Mouse (Mus musculus) intestine, embryonic 15.5 days (tissue): ENCODE results near the gene Rnf213. TPM values are rescaled to one million over a fixed set of nuclear protein-coding genes. Genes with fewer than 3 reads are reported as not detected.
"Not testable (repeated sequence)": the region's sequence is repeated elsewhere in the genome, so short reads cannot be mapped to it uniquely, and the experiment has no call there.

Experiments used
- ATAC-seq: fragments of 200-750 bp; cut with Nextera tagmentation; 2 replicates; pipeline ENCODE4 v1.8.0; 2017; ENCODE audit warnings: moderate TSS enrichment, moderate library complexity
- H3K27ac ChIP-seq: fragments of 300-500 bp; sonication (generic); 2 replicates; pipeline ENCODE4 v1.5.1; 2015; ENCODE audit warnings: mild to moderate bottlenecking, inconsistent platforms
- H3K27me3 ChIP-seq: fragments of 300-500 bp; sonication (generic); replicated peaks from 2 replicates; pipeline ENCODE4 v1.6.1; 2015; ENCODE audit warnings: inconsistent platforms
- H3K36me3 ChIP-seq: fragments of 300-500 bp; sonication (generic); 2 replicates; pipeline ENCODE4 v1.6.1; 2015; ENCODE audit warnings: inconsistent platforms
- H3K4me1 ChIP-seq: fragments of 300-500 bp; sonication (generic); replicated peaks from 2 replicates; pipeline ENCODE4 v1.6.1; 2015; ENCODE audit warnings: inconsistent platforms
- H3K4me2 ChIP-seq: fragments of 300-500 bp; sonication (generic); replicated peaks from 2 replicates; pipeline ENCODE4 v1.6.1; 2015; ENCODE audit warnings: mild to moderate bottlenecking, inconsistent platforms
- H3K4me3 ChIP-seq: fragments of 300-500 bp; sonication (generic); replicated peaks from 2 replicates; pipeline ENCODE4 v1.5.1; 2015; ENCODE audit warnings: inconsistent platforms
- H3K9ac ChIP-seq: fragments of 300-500 bp; sonication (generic); 2 replicates; pipeline ENCODE4 v1.6.1; 2015; ENCODE audit warnings: inconsistent platforms
- H3K9me3 ChIP-seq: fragments of 300-500 bp; sonication (generic); 2 replicates; pipeline ENCODE4 v1.6.1; 2016; ENCODE audit warnings: inconsistent platforms
- WGBS: fragments of 180-500 bp; shearing (Covaris S2); methylation state at CpG from one replicate; pipeline ENCODE4 v1.1.7; 2015; 5-methylcytosine and 5-hydroxymethylcytosine counted together
- polyA plus RNA-seq: library from polyadenylated mRNA; unstranded; fragments of >200 nt; fragmentation: Nextera tagmentation; extraction: Ambion mirVana; gene quantifications from 2 replicates; pipeline ENCODE4 v1.2.1, GENCODE M21; 2015

Rnf213 gene
- polyA plus RNA-seq, 1 experiment from 2014 or later: 8.3 TPM

DNA sequence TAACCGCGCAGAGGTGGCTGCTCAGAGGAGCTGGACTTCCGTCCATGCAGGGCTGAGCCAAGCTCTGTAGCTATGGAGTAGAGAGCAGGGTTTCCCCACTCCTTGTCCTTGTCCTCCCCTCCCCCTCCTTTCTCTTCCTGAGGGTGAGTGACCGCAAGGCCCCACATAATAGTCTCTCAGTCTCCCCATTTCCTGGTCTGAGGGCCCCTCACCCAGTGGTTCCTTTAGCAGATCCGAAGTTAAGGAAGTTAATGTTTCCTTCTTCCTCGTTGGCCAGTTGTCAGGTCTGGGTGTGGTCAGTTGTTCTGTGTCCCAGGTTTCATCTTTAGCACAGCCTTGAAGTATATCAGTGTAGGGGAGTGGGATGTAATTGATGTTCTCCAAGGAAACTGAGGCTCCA is 17.5 kb upstream of the Rnf213 start:
- H3K27me3 ChIP-seq: no peaks in the 10 kb centered on the region
- H3K4me1 ChIP-seq: 0 out of 2 replicates have a peak, but pooled peaks cover 3% of the 10 kb centered on the region
- H3K9ac ChIP-seq: no peak overlapping the region
- no peak overlapping the region for H3K27ac ChIP-seq
- H3K9me3 ChIP-seq: no peaks in the 10 kb centered on the region
- H3K4me3 ChIP-seq: no peak overlapping the region
- 68% methylated on average over 6 of the region's 6 CpGs for WGBS
- ATAC-seq: peak; percentile 53
- no peak overlapping the region for H3K4me2 ChIP-seq
- peaks cover 16% of the 10 kb centered on the region; the same call in 1 of the 2 replicates for H3K36me3 ChIP-seq

DNA sequence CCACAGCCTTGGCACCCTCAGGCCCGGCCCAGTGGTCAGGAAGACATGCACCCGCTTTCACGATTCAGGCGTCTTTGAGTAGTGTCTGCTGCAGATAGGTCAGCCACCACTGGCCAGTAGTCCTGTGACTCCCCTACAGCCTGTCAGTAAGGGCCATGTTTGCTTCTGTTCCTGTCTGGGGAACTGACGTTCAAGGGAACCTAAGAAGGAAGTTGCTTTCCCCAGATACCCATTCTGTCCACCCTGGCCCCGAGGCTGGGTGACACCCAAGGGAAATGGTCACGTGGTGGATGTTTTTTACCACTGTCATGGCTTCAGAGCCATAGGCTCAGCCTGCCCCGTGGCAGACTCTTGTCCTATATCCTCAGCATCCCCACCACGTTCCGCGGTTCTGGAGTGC is 15.6 kb upstream of the Rnf213 start:
- Histone ChIP-seq H3K27ac (no peak overlapping the region), H3K36me3 (peaks cover 16% of the 10 kb centered on the region; the same call in 1 of the 2 replicates), H3K4me3 (no peak overlapping the region), H3K4me1 (0 out of 2 replicates have a peak, but pooled peaks cover 3% of the 10 kb centered on the region), H3K9ac (no peak overlapping the region), H3K27me3 (no peaks in the 10 kb centered on the region), H3K9me3 (no peaks in the 10 kb centered on the region), H3K4me2 (no peak overlapping the region)
- ATAC-seq: no peak
- WGBS: 92% methylated on average over 11 of the region's 11 CpGs

DNA sequence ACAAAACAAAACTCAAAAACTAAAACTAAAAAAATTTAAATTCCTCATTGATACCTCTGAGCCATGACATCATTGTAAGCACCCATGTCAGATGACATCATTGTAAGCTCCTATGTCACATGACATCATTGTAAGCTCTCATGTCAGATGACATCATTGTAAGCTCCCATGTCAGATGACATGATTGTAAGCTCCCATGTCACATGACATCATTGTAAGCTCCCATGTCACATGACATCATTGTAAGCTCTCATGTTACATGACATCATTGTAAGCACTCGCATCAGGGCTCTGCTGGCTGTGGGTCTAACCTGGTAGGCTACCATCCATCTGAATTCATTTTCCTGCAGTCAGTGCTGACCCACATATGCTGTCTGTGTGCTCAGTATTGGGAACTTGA is 14.3 kb upstream of the Rnf213 start:
- no peak overlapping the region for H3K4me3 ChIP-seq
- no peak overlapping the region for H3K27ac ChIP-seq
- ATAC-seq: no peak
- 88% methylated on average over 1 of the region's 1 CpGs for WGBS
- H3K9me3 ChIP-seq: no peaks in the 10 kb centered on the region
- H3K36me3 ChIP-seq: peaks cover 16% of the 10 kb centered on the region; the same call in 1 of the 2 replicates
- no peak overlapping the region for H3K4me2 ChIP-seq
- H3K4me1 ChIP-seq: 0 out of 2 replicates have a peak, but pooled peaks cover 3% of the 10 kb centered on the region
- H3K9ac ChIP-seq: no peak overlapping the region
- H3K27me3 ChIP-seq: no peaks in the 10 kb centered on the region

DNA sequence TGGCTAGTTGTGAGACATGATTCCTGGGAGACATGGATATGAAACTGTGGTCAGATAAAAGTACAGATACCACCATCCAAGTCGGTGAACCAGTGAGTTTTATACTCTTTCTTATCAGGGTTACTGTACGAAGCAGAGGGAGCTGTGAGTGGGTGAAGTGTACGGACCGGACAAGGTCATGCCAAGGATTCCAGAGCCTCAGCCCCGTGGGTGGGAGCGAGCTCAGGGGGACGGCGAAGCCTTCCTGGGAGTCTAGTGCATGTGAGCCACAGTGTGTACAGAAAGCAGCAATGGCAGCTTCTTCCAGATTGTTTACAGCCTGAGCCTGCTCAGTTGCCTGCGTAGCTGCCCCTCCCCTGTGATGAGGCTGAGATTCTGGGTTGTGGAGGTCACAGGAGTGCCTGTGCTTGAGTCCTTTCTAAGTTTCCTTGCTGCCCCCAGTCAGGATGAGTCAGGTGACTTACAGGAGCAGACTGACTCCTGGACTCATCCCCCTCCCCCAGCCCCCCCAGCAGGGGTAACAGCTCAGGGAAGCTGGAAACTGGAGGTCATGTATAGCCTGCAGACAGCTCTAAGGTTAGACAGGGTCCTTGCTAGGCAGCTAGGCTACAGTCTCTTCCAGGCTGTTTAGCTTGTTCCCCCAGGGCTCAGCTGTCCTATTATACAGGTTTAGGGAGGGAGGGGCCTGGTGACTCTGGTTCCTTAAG is 11.1 kb upstream of the Rnf213 start:
- H3K9me3 ChIP-seq: no peaks in the 10 kb centered on the region
- H3K27me3 ChIP-seq: no peaks in the 10 kb centered on the region
- no peaks in the 10 kb centered on the region for H3K4me1 ChIP-seq
- H3K4me2 ChIP-seq: no peak overlapping the region
- no peak overlapping the region for H3K27ac ChIP-seq
- peaks cover 16% of the 10 kb centered on the region; the same call in 1 of the 2 replicates for H3K36me3 ChIP-seq
- no peak for ATAC-seq
- H3K9ac ChIP-seq: no peak overlapping the region
- WGBS: 59% methylated on average over 9 of the region's 9 CpGs
- H3K4me3 ChIP-seq: no peak overlapping the region

DNA sequence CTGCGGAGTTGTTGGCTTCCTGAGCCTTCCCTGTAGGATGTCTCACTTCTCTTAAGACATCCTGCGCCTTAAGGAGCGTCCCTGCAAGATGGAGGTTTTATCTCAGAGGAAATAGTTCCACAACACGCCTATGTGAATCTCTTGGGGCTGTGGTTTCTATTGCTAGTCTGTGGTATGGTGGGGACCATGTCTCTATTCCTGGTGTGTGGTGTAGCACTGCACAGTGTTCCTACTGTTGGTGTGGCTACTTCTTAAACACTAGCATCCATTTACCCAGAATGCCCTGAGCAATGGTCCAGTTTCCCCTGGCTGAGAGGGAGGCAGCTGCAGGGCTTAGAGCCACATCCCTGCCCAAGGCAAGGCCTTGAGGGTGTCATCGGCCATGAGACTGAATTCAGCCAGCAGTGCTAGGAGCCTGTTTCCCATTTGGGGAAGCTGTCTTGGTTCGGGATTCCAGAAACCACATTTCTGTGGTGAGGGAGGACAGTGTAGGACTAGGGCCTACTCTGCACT is 10.5 kb upstream of the Rnf213 start:
- Histone ChIP-seq H3K27me3 (no peaks in the 10 kb centered on the region), H3K27ac (no peak overlapping the region), H3K9ac (no peak overlapping the region), H3K4me3 (no peak overlapping the region), H3K9me3 (no peaks in the 10 kb centered on the region), H3K36me3 (peaks cover 15% of the 10 kb centered on the region; the same call in 1 of the 2 replicates), H3K4me1 (no peaks in the 10 kb centered on the region), H3K4me2 (no peak overlapping the region)
- no peak for ATAC-seq
- WGBS: 81% methylated on average over 6 of the region's 6 CpGs

DNA sequence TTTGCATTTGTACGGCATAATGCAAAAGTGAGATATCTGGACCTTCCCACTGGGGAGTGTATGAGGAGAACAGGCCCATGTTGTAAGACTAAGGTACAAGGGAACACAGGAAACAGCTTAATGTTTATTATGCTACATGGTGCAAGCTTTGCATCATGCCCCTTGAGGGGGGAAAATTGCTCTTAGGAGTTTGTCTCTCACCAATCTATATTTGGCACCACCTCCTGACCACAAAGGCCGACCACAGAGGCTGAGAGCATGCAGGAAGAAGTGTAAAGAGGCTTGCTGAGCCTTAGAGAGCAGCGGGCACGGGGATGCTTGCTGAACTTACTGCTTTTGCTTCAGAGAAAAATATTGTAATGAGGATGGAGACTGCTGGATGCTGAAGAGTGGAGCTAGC is 8.0 kb upstream of the Rnf213 start:
- H3K4me3 ChIP-seq: no peak overlapping the region
- H3K27me3 ChIP-seq: no peaks in the 10 kb centered on the region
- no peaks in the 10 kb centered on the region for H3K9me3 ChIP-seq
- ATAC-seq: no peak
- no peak overlapping the region for H3K27ac ChIP-seq
- peaks cover 8% of the 10 kb centered on the region; the same call in 1 of the 2 replicates for H3K4me1 ChIP-seq
- WGBS: 82% methylated on average over 4 of the region's 4 CpGs
- 0 out of 2 replicates have a peak, but pooled peaks cover 5% of the 10 kb centered on the region for H3K36me3 ChIP-seq
- no peak overlapping the region for H3K9ac ChIP-seq
- H3K4me2 ChIP-seq: no peak overlapping the region

DNA sequence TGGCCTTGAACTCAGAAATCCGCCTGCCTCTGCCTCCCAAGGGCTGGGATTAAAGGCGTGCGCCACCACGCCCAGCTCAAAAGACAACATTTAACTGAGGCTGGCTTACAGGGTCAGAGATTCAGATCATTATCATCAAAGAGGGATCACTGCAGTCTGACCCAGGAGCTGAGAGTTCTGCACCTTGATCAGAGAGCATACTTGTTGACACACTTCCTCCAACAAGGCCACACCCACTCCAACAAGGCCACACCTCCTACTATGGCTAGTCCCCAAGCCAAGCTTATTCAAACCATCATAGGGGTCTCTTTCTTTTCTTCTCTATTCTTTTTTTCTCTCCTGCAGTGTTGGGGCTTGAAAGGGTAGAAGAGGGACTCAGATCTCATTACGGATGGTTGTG is 6.6 kb upstream of the Rnf213 start:
- H3K9me3 ChIP-seq: no peaks in the 10 kb centered on the region
- no peak overlapping the region for H3K4me3 ChIP-seq
- no peaks in the 10 kb centered on the region for H3K36me3 ChIP-seq
- no peak overlapping the region for H3K4me2 ChIP-seq
- no peak overlapping the region for H3K9ac ChIP-seq
- no peaks in the 10 kb centered on the region for H3K27me3 ChIP-seq
- WGBS: 93% methylated on average over 5 of the region's 5 CpGs
- no peak overlapping the region for H3K27ac ChIP-seq
- peaks cover 13% of the 10 kb centered on the region for H3K4me1 ChIP-seq
- ATAC-seq: no peak

DNA sequence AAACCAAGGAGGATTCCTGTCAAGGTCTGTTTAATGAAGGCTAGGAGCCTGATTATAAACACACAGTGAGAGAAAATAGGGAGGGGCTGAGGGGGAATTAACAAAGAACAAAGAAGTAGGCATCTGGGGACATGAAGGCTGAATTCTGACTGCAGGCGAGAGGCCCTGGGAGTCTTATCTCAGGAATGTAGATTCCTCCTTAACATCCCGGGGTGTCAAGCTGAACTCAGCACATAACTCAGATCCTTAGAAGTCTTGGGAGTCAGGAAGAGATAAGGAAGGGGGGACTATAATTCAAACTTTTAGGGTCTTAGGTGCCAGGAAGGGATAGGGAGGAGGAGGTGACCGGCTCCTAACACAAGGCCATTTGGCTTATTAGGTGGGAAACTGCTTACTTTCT is 5.6 kb upstream of the Rnf213 start:
- not testable (repeated sequence) for H3K27ac ChIP-seq, H3K36me3 ChIP-seq, ATAC-seq, H3K9ac ChIP-seq, H3K4me3 ChIP-seq, H3K27me3 ChIP-seq, H3K4me2 ChIP-seq, H3K9me3 ChIP-seq
- H3K4me1 ChIP-seq: peaks cover 21% of the 10 kb centered on the region
- WGBS: 13% methylated on average over 3 of the region's 3 CpGs

DNA sequence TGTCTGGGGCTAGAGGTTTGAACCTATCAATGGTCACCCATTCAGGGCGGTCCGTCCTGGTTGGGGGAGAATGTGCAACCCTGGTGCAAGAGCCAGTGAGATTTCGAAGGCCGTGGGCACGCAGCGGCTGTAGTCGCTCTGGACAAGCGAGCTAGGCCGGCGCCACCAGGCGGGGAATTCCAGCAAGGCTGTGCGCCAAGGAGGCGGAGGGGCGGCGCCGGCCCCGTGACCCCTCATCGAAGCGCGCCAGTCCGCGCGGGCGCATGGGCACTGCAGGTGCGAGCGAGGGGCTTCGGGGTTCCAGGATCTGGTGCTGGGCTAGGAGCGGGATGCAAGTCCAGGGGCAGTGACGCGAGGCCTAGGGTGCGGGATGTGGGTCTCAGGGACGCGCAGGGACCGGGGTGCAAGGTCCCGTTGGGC is 3.0 kb upstream of the Rnf213 start:
- Histone ChIP-seq H3K4me3 (peak overlapping the region; percentile 78), H3K4me1 (peaks cover 26% of the 10 kb centered on the region), H3K27me3 (0 out of 2 replicates have a peak, but pooled peaks cover 4% of the 10 kb centered on the region), H3K36me3 (no peaks in the 10 kb centered on the region), H3K9me3 (no peaks in the 10 kb centered on the region), H3K27ac (peak overlapping the region; percentile 85), H3K9ac (peak overlapping the region; percentile 80), H3K4me2 (peak overlapping the region; percentile 98)
- under 1% methylated on average over 35 of the region's 35 CpGs for WGBS
- ATAC-seq: peak; percentile 60

DNA sequence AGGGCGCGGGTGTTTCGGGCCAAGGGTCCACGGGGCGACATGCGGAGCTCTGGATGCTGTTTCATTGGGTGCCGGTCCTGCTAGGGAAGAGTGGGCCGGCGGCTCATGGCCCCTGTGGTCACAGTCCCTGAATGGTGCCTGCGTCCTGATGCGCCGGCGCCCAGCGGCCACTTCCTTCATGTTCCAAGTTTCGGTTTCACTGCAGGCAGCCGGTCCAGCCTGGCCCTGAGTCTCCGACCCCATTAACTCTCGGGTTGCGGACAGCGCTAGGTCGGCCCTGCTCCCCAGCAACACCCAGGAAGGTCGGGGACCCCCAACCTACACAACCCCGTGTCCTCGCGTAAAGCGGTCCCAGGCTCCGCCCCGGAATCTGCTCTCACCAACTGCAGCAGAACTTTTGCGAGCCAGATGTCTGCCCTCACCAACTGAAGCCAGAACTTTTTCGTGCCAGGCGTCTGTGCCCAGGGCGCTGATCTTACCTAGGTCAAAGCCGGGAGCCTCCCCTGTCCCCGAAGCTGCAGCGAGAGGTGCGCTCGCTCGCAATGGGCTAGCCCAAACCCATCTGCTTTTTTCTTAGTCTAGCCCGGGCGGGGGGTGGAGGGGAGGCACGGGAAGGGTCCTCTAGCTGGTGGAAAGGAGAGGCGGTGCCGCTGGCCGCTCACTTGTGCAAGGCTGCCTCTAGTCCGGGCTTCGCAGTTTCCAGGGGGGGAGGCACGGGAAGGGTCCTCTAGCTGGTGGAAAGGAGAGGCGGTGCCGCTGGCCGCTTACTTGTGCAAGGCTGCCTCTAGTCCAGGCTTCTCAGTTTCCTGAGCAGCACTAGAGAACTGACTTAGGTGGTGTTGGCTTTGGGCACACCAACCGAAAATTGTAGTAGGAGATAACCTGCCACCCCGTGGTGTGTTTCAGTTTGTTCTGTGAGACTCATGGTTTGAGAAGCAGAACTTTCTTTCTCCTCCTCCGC is 2.3 kb upstream of the Rnf213 start:
- H3K4me2 ChIP-seq: peak overlapping the region; percentile 98
- no peaks in the 10 kb centered on the region for H3K9me3 ChIP-seq
- H3K36me3 ChIP-seq: no peaks in the 10 kb centered on the region
- 0 out of 2 replicates have a peak, but pooled peaks cover 4% of the 10 kb centered on the region for H3K27me3 ChIP-seq
- H3K9ac ChIP-seq: peak overlapping the region; percentile 80
- 2% methylated on average over 52 of the region's 53 CpGs for WGBS
- peaks cover 33% of the 10 kb centered on the region for H3K4me1 ChIP-seq
- H3K4me3 ChIP-seq: peak overlapping the region; percentile 78
- peak overlapping the region; percentile 85 for H3K27ac ChIP-seq
- peak; percentile 44 for ATAC-seq

DNA sequence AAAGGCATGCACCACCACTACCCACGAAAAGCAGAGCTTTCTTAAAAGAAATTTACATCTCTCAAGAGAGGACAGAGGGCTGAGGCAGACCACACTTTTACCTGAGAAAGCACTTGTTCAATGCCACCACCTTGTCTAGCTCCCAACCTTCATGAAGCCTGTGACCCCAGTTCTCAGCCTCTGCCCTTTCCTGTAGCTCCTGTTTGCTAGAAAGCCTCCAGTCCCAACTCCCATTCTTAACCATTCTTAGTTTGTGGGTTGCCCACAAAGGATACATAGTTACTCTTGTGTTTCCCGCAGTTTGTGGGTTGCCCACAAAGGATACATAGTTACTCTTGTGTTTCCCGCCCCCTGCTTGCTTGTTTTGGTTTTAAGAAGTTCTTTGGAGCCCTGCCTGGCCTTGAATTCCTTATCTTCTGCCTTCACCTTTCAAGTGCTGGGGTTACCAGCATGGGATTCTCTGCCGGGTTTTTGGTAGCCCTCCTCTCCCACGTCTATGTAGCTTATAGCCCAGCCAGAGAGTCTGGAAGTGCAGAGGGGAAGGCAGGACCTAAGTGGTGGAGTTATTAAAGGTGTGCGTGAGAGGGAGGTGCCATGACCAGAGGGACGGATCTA is 1.4 kb upstream of the Rnf213 start:
- peak overlapping the region; percentile 7; the same call in 1 of the 2 replicates for H3K27ac ChIP-seq
- H3K36me3 ChIP-seq: no peaks in the 10 kb centered on the region
- H3K9ac ChIP-seq: no peak overlapping the region; the same call in 1 of the 2 replicates
- H3K27me3 ChIP-seq: 0 out of 2 replicates have a peak, but pooled peaks cover 4% of the 10 kb centered on the region
- 35% methylated on average over 7 of the region's 7 CpGs for WGBS
- H3K9me3 ChIP-seq: no peaks in the 10 kb centered on the region
- peak overlapping the region; percentile 15 for H3K4me3 ChIP-seq
- H3K4me1 ChIP-seq: peaks cover 33% of the 10 kb centered on the region
- H3K4me2 ChIP-seq: peak overlapping the region; percentile 98
- no peak for ATAC-seq
